Mouse (Mus musculus): ENCODE results near the gene Prokr1. TPM values are rescaled to one million over a fixed set of nuclear protein-coding genes. Genes with fewer than 3 reads are reported as not detected.

The Prokr1 gene
- polyA plus RNA-seq, 1 experiment from 2014 or later: 2.2 TPM

- Histone ChIP-seq H3K36me3 (ENCODE audit: control insufficient read depth, insufficient read depth, low read length) (no peaks in the 10 kb centered on the region), H3K4me2 (ENCODE audit: low read depth, low read length) (no peak overlapping the region), H3K4me3 (ENCODE audit: low read length) (no peak overlapping the region), H3K27me3 (ENCODE audit: control insufficient read depth, insufficient read depth, low read depth, low read length) (no peaks in the 10 kb centered on the region), H3K4me1 (replicated peaks; ENCODE audit: control insufficient read depth, insufficient read depth, low read length) (no peaks in the 10 kb centered on the region; the same call in 1 of the 2 replicates), H3K27ac (ENCODE audit: low read length) (no peak overlapping the region), H3K9ac (ENCODE audit: low read length) (no peak overlapping the region), H3K9me3 (ENCODE audit: control insufficient read depth, low read length) (no peaks in the 10 kb centered on the region)
- 48% methylated on average over 11 of the region's 11 CpGs for WGBS
- ATAC-seq (ENCODE audit: low read depth): peak; percentile 45; the same call in 1 of the 2 replicates
Observed at GRCm38 (mm10) chr6:87614794-87615695, 24.5 kb upstream of the Prokr1 start.

- Histone ChIP-seq H3K9ac (ENCODE audit: low read length) (no peak overlapping the region), H3K9me3 (ENCODE audit: control insufficient read depth, low read length) (no peaks in the 10 kb centered on the region), H3K4me2 (ENCODE audit: low read depth, low read length) (no peak overlapping the region), H3K4me1 (replicated peaks; ENCODE audit: control insufficient read depth, insufficient read depth, low read length) (0 out of 2 replicates have a peak, but pooled peaks cover 5% of the 10 kb centered on the region), H3K4me3 (ENCODE audit: low read length) (no peak overlapping the region), H3K27me3 (ENCODE audit: control insufficient read depth, insufficient read depth, low read depth, low read length) (no peaks in the 10 kb centered on the region), H3K36me3 (ENCODE audit: control insufficient read depth, insufficient read depth, low read length) (no peaks in the 10 kb centered on the region), H3K27ac (ENCODE audit: low read length) (no peak overlapping the region)
- no peak for ATAC-seq (ENCODE audit: low read depth)
Observed at GRCm38 (mm10) chr6:87599825-87600224, 9.3 kb upstream of the Prokr1 start.

GRCm38 (mm10) chr6:87597116-87597833, 6.7 kb upstream of the Prokr1 start:
- H3K9ac ChIP-seq (ENCODE audit: low read length): no peak overlapping the region
- no peak overlapping the region for H3K4me3 ChIP-seq (ENCODE audit: low read length)
- no peaks in the 10 kb centered on the region for H3K9me3 ChIP-seq (ENCODE audit: control insufficient read depth, low read length)
- H3K36me3 ChIP-seq (ENCODE audit: control insufficient read depth, insufficient read depth, low read length): no peaks in the 10 kb centered on the region
- peak; percentile 47 for ATAC-seq (ENCODE audit: low read depth)
- no peak overlapping the region for H3K27ac ChIP-seq (ENCODE audit: low read length)
- WGBS: 44% methylated on average over 10 of the region's 10 CpGs
- H3K27me3 ChIP-seq (ENCODE audit: control insufficient read depth, insufficient read depth, low read depth, low read length): no peaks in the 10 kb centered on the region
- no peak overlapping the region for H3K4me2 ChIP-seq (ENCODE audit: low read depth, low read length)
- 0 out of 2 replicates have a peak, but pooled peaks cover 5% of the 10 kb centered on the region for H3K4me1 ChIP-seq (replicated peaks; ENCODE audit: control insufficient read depth, insufficient read depth, low read length)

- Histone ChIP-seq H3K9me3 (ENCODE audit: control insufficient read depth, low read length) (no peaks in the 10 kb centered on the region), H3K4me3 (ENCODE audit: low read length) (no peak overlapping the region), H3K27me3 (ENCODE audit: control insufficient read depth, insufficient read depth, low read depth, low read length) (no peaks in the 10 kb centered on the region), H3K36me3 (ENCODE audit: control insufficient read depth, insufficient read depth, low read length) (no peaks in the 10 kb centered on the region), H3K4me1 (replicated peaks; ENCODE audit: control insufficient read depth, insufficient read depth, low read length) (peaks cover 5% of the 10 kb centered on the region; the same call in 1 of the 2 replicates), H3K4me2 (ENCODE audit: low read depth, low read length) (no peak overlapping the region), H3K9ac (ENCODE audit: low read length) (no peak overlapping the region), H3K27ac (ENCODE audit: low read length) (no peak overlapping the region)
- no peak for ATAC-seq (ENCODE audit: low read depth)
- 72% methylated on average over 6 of the region's 6 CpGs for WGBS
Observed at GRCm38 (mm10) chr6:87594188-87594587, 3.6 kb upstream of the Prokr1 start.

- ATAC-seq (ENCODE audit: low read depth): peak; percentile 45
- WGBS: 16% methylated on average over 12 of the region's 12 CpGs
- H3K9ac ChIP-seq (ENCODE audit: low read length): peak overlapping the region; percentile 72
Observed at GRCm38 (mm10) chr6:87589718-87590393, 687 bp downstream of the Prokr1 start.

GRCm38 (mm10) chr6:87583991-87584390, 6.6 kb downstream of the Prokr1 start:
- Histone ChIP-seq H3K4me2 (ENCODE audit: low read depth, low read length) (no peak overlapping the region), H3K4me3 (ENCODE audit: low read length) (no peak overlapping the region), H3K9ac (ENCODE audit: low read length) (no peak overlapping the region), H3K36me3 (ENCODE audit: control insufficient read depth, insufficient read depth, low read length) (no peaks in the 10 kb centered on the region), H3K4me1 (replicated peaks; ENCODE audit: control insufficient read depth, insufficient read depth, low read length) (peaks cover 12% of the 10 kb centered on the region), H3K9me3 (ENCODE audit: control insufficient read depth, low read length) (no peaks in the 10 kb centered on the region), H3K27me3 (ENCODE audit: control insufficient read depth, insufficient read depth, low read depth, low read length) (no peaks in the 10 kb centered on the region), H3K27ac (ENCODE audit: low read length) (no peak overlapping the region)
- 80% methylated on average over 7 of the region's 7 CpGs for WGBS
- no peak for ATAC-seq (ENCODE audit: low read depth)

More at GRCm38 (mm10) chr6:87589718-87590393, 687 bp downstream of the Prokr1 start:
- peak overlapping the region; percentile 96 for H3K4me2 ChIP-seq (ENCODE audit: low read depth, low read length)
- H3K4me3 ChIP-seq (ENCODE audit: low read length): peak overlapping the region; percentile 60
- H3K4me1 ChIP-seq (replicated peaks; ENCODE audit: control insufficient read depth, insufficient read depth, low read length): peaks cover 2% of the 10 kb centered on the region; the same call in 1 of the 2 replicates
- no peak overlapping the region for H3K27ac ChIP-seq (ENCODE audit: low read length)
- no peaks in the 10 kb centered on the region for H3K9me3 ChIP-seq (ENCODE audit: control insufficient read depth, low read length)
- H3K27me3 ChIP-seq (ENCODE audit: control insufficient read depth, insufficient read depth, low read depth, low read length): no peaks in the 10 kb centered on the region
- H3K36me3 ChIP-seq (ENCODE audit: control insufficient read depth, insufficient read depth, low read length): no peaks in the 10 kb centered on the region

GRCm38 (mm10) chr6:87583183-87583611, 7.3 kb downstream of the Prokr1 start:
- Histone ChIP-seq H3K4me1 (replicated peaks; ENCODE audit: control insufficient read depth, insufficient read depth, low read length) (peaks cover 12% of the 10 kb centered on the region), H3K36me3 (ENCODE audit: control insufficient read depth, insufficient read depth, low read length) (no peaks in the 10 kb centered on the region), H3K9ac (ENCODE audit: low read length) (no peak overlapping the region), H3K4me2 (ENCODE audit: low read depth, low read length) (no peak overlapping the region), H3K9me3 (ENCODE audit: control insufficient read depth, low read length) (no peaks in the 10 kb centered on the region), H3K27ac (ENCODE audit: low read length) (peak overlapping the region; percentile 91), H3K27me3 (ENCODE audit: control insufficient read depth, insufficient read depth, low read depth, low read length) (no peaks in the 10 kb centered on the region), H3K4me3 (ENCODE audit: low read length) (no peak overlapping the region)
- ATAC-seq (ENCODE audit: low read depth): no peak
- WGBS: 85% methylated on average over 1 of the region's 1 CpGs

- Histone ChIP-seq H3K27ac (ENCODE audit: low read length) (peak overlapping the region; percentile 91), H3K27me3 (ENCODE audit: control insufficient read depth, insufficient read depth, low read depth, low read length) (no peaks in the 10 kb centered on the region)
- ATAC-seq (ENCODE audit: low read depth): peak; percentile 93
Observed at GRCm38 (mm10) chr6:87582456-87582855, 8.1 kb downstream of the Prokr1 start.

More at GRCm38 (mm10) chr6:87582456-87582855, 8.1 kb downstream of the Prokr1 start:
- WGBS: 22% methylated on average over 6 of the region's 6 CpGs
- Histone ChIP-seq H3K4me2 (ENCODE audit: low read depth, low read length) (peak overlapping the region; percentile 10), H3K4me3 (ENCODE audit: low read length) (no peak overlapping the region), H3K4me1 (replicated peaks; ENCODE audit: control insufficient read depth, insufficient read depth, low read length) (peaks cover 12% of the 10 kb centered on the region), H3K36me3 (ENCODE audit: control insufficient read depth, insufficient read depth, low read length) (no peaks in the 10 kb centered on the region), H3K9me3 (ENCODE audit: control insufficient read depth, low read length) (no peaks in the 10 kb centered on the region), H3K9ac (ENCODE audit: low read length) (no peak overlapping the region)

All from lung, embryonic 16.5 days (tissue).